Mouse (Mus musculus) MEL (cell line): ENCODE results near the gene Rplp0. TPM values are rescaled to one million over a fixed set of nuclear protein-coding genes. Genes with fewer than 3 reads are reported as not detected.

ENCODE experiments used
- DNase-seq: peaks from one replicate; pipeline ENCODE4 v3.0.0; 2011; ENCODE audit warnings: low read depth, low spot score
- H3K27ac ChIP-seq: 2 replicates; pipeline ENCODE4 v1.5.1; 2012; ENCODE audit warnings: low read depth, mild to moderate bottlenecking, control low read depth, low read length, moderate library complexity; ENCODE audit not compliant: control insufficient read depth
- H3K27me3 ChIP-seq, 2 experiments: fragments of 150-350 bp in 1 of 2; sonication (generic) in 1 of 2; 2 replicates each; pipeline ENCODE4 v1.6.1; 2012; ENCODE audit warnings: low read length in 2 of 2, mild to moderate bottlenecking in 2 of 2, improper control_type of control experiment in 1 of 2, moderate library complexity in 1 of 2; ENCODE audit not compliant: insufficient read depth in 2 of 2, control insufficient read depth in 1 of 2
- H3K36me3 ChIP-seq, 2 experiments: 2 replicates each; pipeline ENCODE4 v1.6.1; 2012 to 2014; ENCODE audit warnings: low read length in 2 of 2, improper control_type of control experiment in 1 of 2, inconsistent platforms in 1 of 2, mild to moderate bottlenecking in 1 of 2; ENCODE audit not compliant: insufficient read depth in 2 of 2, control insufficient read depth in 1 of 2
- H3K4me1 ChIP-seq, 2 experiments: fragments of 150-350 bp in 1 of 2; sonication (generic) in 1 of 2; 2 replicates each; pipeline ENCODE4 v1.6.1; 2012; ENCODE audit warnings: low read length in 2 of 2, improper control_type of control experiment in 1 of 2, mild to moderate bottlenecking in 1 of 2; ENCODE audit not compliant: insufficient read depth in 2 of 2, control insufficient read depth in 1 of 2
- H3K4me3 ChIP-seq, 2 experiments: fragments of 150-350 bp in 1 of 2; sonication (generic) in 1 of 2; 2 replicates each; pipeline ENCODE4 v1.5.1; 2012; ENCODE audit warnings: low read depth in 2 of 2, low read length in 2 of 2, mild to moderate bottlenecking in 2 of 2, moderate library complexity in 2 of 2, control low read depth in 1 of 2, improper control_type of control experiment in 1 of 2; ENCODE audit not compliant: control insufficient read depth in 1 of 2, insufficient read depth in 1 of 2
- H3K79me2 ChIP-seq: 2 replicates; pipeline ENCODE4 v1.6.1; 2012; ENCODE audit warnings: mild to moderate bottlenecking, low read length, moderate library complexity; ENCODE audit not compliant: control insufficient read depth, poor library complexity, insufficient read depth
- H3K9ac ChIP-seq: 2 replicates; pipeline ENCODE4 v1.6.1; 2012; ENCODE audit warnings: low read depth, mild to moderate bottlenecking, control low read depth, low read length, moderate library complexity; ENCODE audit not compliant: control insufficient read depth, poor library complexity, severe bottlenecking
- H3K9me3 ChIP-seq: fragments of 150-350 bp; sonication (generic); replicated peaks from 2 replicates; pipeline ENCODE4 v1.6.1; 2012; ENCODE audit warnings: mild to moderate bottlenecking, low read length, improper control_type of control experiment, moderate library complexity; ENCODE audit not compliant: insufficient read depth
- BHLHE40 ChIP-seq: IDR thresholded peaks from 2 replicates; pipeline ENCODE4 v1.6.1; 2012; ENCODE audit warnings: low read depth, mild to moderate bottlenecking, inconsistent platforms, low read length, improper control_type of control experiment, borderline replicate concordance
- CHD1 ChIP-seq: IDR thresholded peaks from 2 replicates; pipeline ENCODE4 v1.6.1; 2012; ENCODE audit warnings: low read depth, mild to moderate bottlenecking, inconsistent platforms, low read length, improper control_type of control experiment
- CHD2 ChIP-seq: IDR thresholded peaks from 2 replicates; pipeline ENCODE4 v1.6.1; 2011; ENCODE audit warnings: low read length, improper control_type of control experiment
- CTCF ChIP-seq, 3 experiments: IDR thresholded peaks in 2 of 3; conservative IDR thresholded peaks in 1 of 3; 2 replicates each; pipeline ENCODE4 v1.5.1; 2011 to 2012; ENCODE audit warnings: low read length in 3 of 3, low read depth in 2 of 3, mild to moderate bottlenecking in 2 of 3, improper control_type of control experiment in 1 of 3, inconsistent platforms in 1 of 3, mixed read lengths in 1 of 3, moderate library complexity in 1 of 3; ENCODE audit not compliant: control insufficient read depth in 1 of 3, insufficient read depth in 1 of 3, poor library complexity in 1 of 3, severe bottlenecking in 1 of 3
- E2F4 ChIP-seq: IDR thresholded peaks from 2 replicates; pipeline ENCODE4 v1.6.1; 2011; ENCODE audit warnings: low read depth, low read length, improper control_type of control experiment, borderline replicate concordance
- ELF1 ChIP-seq: IDR thresholded peaks from 2 replicates; pipeline ENCODE4 v1.6.1; 2014; ENCODE audit warnings: low read depth, mild to moderate bottlenecking, inconsistent platforms, low read length, improper control_type of control experiment, moderate library complexity
- EP300 ChIP-seq, 2 experiments: IDR thresholded peaks; 2 replicates each; pipeline ENCODE4 v1.6.1; 2011; ENCODE audit warnings: improper control_type of control experiment in 2 of 2, low read length in 2 of 2, low read depth in 1 of 2, mild to moderate bottlenecking in 1 of 2
- GABPA ChIP-seq: IDR thresholded peaks from 2 replicates; pipeline ENCODE4 v1.6.1; 2012; ENCODE audit warnings: low read depth, mild to moderate bottlenecking, inconsistent platforms, low read length, improper control_type of control experiment, moderate library complexity
- GATA1 ChIP-seq: IDR thresholded peaks from 2 replicates; pipeline ENCODE4 v1.6.1; 2011; ENCODE audit warnings: low read depth, low read length, improper control_type of control experiment
- HCFC1 ChIP-seq: IDR thresholded peaks from 2 replicates; pipeline ENCODE4 v1.6.1; 2012; ENCODE audit warnings: low read depth, mild to moderate bottlenecking, inconsistent platforms, low read length, improper control_type of control experiment, moderate library complexity
- JUND ChIP-seq: IDR thresholded peaks from 2 replicates; pipeline ENCODE4 v1.6.1; 2011; ENCODE audit warnings: low read depth, mild to moderate bottlenecking, improper control_type of control experiment, low read length
- KAT2A ChIP-seq: conservative IDR thresholded peaks from 2 replicates; pipeline ENCODE4 v1.6.1; 2012; ENCODE audit warnings: low read depth, low read length, improper control_type of control experiment, inconsistent platforms
- MAFK ChIP-seq: IDR thresholded peaks from 2 replicates; pipeline ENCODE4 v1.6.1; 2011; ENCODE audit warnings: low read depth, mild to moderate bottlenecking, low read length, improper control_type of control experiment, borderline replicate concordance
- MAX ChIP-seq: IDR thresholded peaks from 2 replicates; pipeline ENCODE4 v1.6.1; 2011; ENCODE audit warnings: low read length, improper control_type of control experiment
- MAZ ChIP-seq: IDR thresholded peaks from 2 replicates; pipeline ENCODE4 v1.6.1; 2012; ENCODE audit warnings: low read depth, mild to moderate bottlenecking, inconsistent platforms, low read length, improper control_type of control experiment
- MEF2A ChIP-seq: IDR thresholded peaks from 2 replicates; pipeline ENCODE4 v1.6.1; 2014; ENCODE audit warnings: low read depth, mild to moderate bottlenecking, inconsistent platforms, low read length, improper control_type of control experiment; ENCODE audit not compliant: poor library complexity, insufficient replicate concordance, severe bottlenecking; ENCODE audit errors: extremely low read depth
- MXI1 ChIP-seq: IDR thresholded peaks from 2 replicates; pipeline ENCODE4 v1.6.1; 2011; ENCODE audit warnings: mild to moderate bottlenecking, low read depth, low read length, improper control_type of control experiment
- MYB ChIP-seq: IDR thresholded peaks from 2 replicates; pipeline ENCODE4 v1.6.1; 2011; ENCODE audit warnings: mild to moderate bottlenecking, low read depth, low read length, improper control_type of control experiment
- MYC ChIP-seq: IDR thresholded peaks from 2 replicates; pipeline ENCODE4 v1.6.1; 2011; ENCODE audit warnings: low read depth, mild to moderate bottlenecking, low read length, improper control_type of control experiment, moderate library complexity
- NELFE ChIP-seq: IDR thresholded peaks from 2 replicates; pipeline ENCODE4 v1.6.1; 2011; ENCODE audit warnings: low read depth, low read length, improper control_type of control experiment
- NRF1 ChIP-seq: IDR thresholded peaks from 2 replicates; pipeline ENCODE4 v1.6.1; 2014; ENCODE audit warnings: low read depth, mild to moderate bottlenecking, inconsistent platforms, low read length, improper control_type of control experiment, moderate library complexity; ENCODE audit not compliant: poor library complexity, insufficient read depth, severe bottlenecking
- POLR2AphosphoS2 ChIP-seq: IDR thresholded peaks from 2 replicates; pipeline ENCODE4 v1.6.1; 2011; ENCODE audit warnings: low read length, improper control_type of control experiment
- POLR2AphosphoS5 ChIP-seq: IDR thresholded peaks from 2 replicates; pipeline ENCODE4 v1.6.1; 2012; ENCODE audit warnings: low read depth, borderline replicate concordance, mild to moderate bottlenecking, inconsistent platforms, low read length, moderate library complexity, mixed read lengths
- RAD21 ChIP-seq: IDR thresholded peaks from 2 replicates; pipeline ENCODE4 v1.6.1; 2011; ENCODE audit warnings: mild to moderate bottlenecking, low read depth, low read length, improper control_type of control experiment
- RCOR1 ChIP-seq: IDR thresholded peaks from 2 replicates; pipeline ENCODE4 v1.6.1; 2012; ENCODE audit warnings: low read depth, mild to moderate bottlenecking, inconsistent platforms, low read length, improper control_type of control experiment
- SIN3A ChIP-seq: IDR thresholded peaks from 2 replicates; pipeline ENCODE4 v1.6.1; 2012; ENCODE audit warnings: low read length, improper control_type of control experiment, inconsistent platforms
- SMC3 ChIP-seq: IDR thresholded peaks from 2 replicates; pipeline ENCODE4 v1.6.1; 2011; ENCODE audit warnings: low read depth, low read length, improper control_type of control experiment
- TAL1 ChIP-seq: IDR thresholded peaks from 2 replicates; pipeline ENCODE4 v1.6.1; 2012; ENCODE audit warnings: mild to moderate bottlenecking, inconsistent platforms, low read length, moderate library complexity, mixed read lengths
- TBP ChIP-seq: IDR thresholded peaks from 2 replicates; pipeline ENCODE4 v1.8.0; 2011; ENCODE audit warnings: low read depth, low read length, improper control_type of control experiment
- UBTF ChIP-seq: IDR thresholded peaks from 2 replicates; pipeline ENCODE4 v1.6.1; 2012; ENCODE audit warnings: low read depth, mild to moderate bottlenecking, inconsistent platforms, low read length, improper control_type of control experiment, moderate library complexity, borderline replicate concordance; ENCODE audit not compliant: insufficient read depth
- USF1 ChIP-seq: IDR thresholded peaks from 2 replicates; pipeline ENCODE4 v1.6.1; 2014; ENCODE audit warnings: low read depth, mild to moderate bottlenecking, inconsistent platforms, low read length, improper control_type of control experiment, moderate library complexity
- USF2 ChIP-seq, 2 experiments: IDR thresholded peaks; 2 replicates each; pipeline ENCODE4 v1.6.1; 2011 to 2012; ENCODE audit warnings: improper control_type of control experiment in 2 of 2, low read length in 2 of 2, borderline replicate concordance in 1 of 2, inconsistent platforms in 1 of 2, low read depth in 1 of 2, mild to moderate bottlenecking in 1 of 2; ENCODE audit not compliant: insufficient read depth in 1 of 2
- ZC3H11A ChIP-seq: IDR thresholded peaks from 2 replicates; pipeline ENCODE4 v1.6.1; 2012; ENCODE audit warnings: low read depth, mild to moderate bottlenecking, inconsistent platforms, low read length, improper control_type of control experiment
- ZKSCAN1 ChIP-seq: IDR thresholded peaks from 2 replicates; pipeline ENCODE4 v1.6.1; 2012; ENCODE audit warnings: low read depth, mild to moderate bottlenecking, inconsistent platforms, low read length, improper control_type of control experiment, moderate library complexity
- ZMIZ1 ChIP-seq: IDR thresholded peaks from 2 replicates; pipeline ENCODE4 v1.6.1; 2012; ENCODE audit warnings: low read depth, mild to moderate bottlenecking, inconsistent platforms, low read length, improper control_type of control experiment, moderate library complexity
- ZNF384 ChIP-seq: IDR thresholded peaks from 2 replicates; pipeline ENCODE4 v1.6.1; 2012; ENCODE audit warnings: low read depth, mild to moderate bottlenecking, inconsistent platforms, low read length, improper control_type of control experiment
- polyA plus RNA-seq, 2 experiments: library from polyadenylated mRNA; stranded (reverse) in 1 of 2; unstranded in 1 of 2; fragments of >175 nt in 1 of 2; fragments of >200 nt in 1 of 2; gene quantifications; 2 replicates each; pipeline versions ENCODE4 v1.2.1 to v1.2.4; 2012; ENCODE audit warnings: low replicate concordance in 2 of 2, low read depth in 1 of 2; ENCODE audit not compliant: insufficient read length in 2 of 2, insufficient read depth in 1 of 2, missing spikeins in 1 of 2
- total RNA-seq: library from RNA; depleted of rRNA; stranded (reverse); fragments of 300-350 nt; gene quantifications from 2 replicates; pipeline ENCODE4 v1.2.3, GENCODE M21; 2012

Gene Rplp0
- total and polyA plus RNA-seq, 3 experiments, result 3,028 to 4,164 (median 3,294) TPM

DNA sequence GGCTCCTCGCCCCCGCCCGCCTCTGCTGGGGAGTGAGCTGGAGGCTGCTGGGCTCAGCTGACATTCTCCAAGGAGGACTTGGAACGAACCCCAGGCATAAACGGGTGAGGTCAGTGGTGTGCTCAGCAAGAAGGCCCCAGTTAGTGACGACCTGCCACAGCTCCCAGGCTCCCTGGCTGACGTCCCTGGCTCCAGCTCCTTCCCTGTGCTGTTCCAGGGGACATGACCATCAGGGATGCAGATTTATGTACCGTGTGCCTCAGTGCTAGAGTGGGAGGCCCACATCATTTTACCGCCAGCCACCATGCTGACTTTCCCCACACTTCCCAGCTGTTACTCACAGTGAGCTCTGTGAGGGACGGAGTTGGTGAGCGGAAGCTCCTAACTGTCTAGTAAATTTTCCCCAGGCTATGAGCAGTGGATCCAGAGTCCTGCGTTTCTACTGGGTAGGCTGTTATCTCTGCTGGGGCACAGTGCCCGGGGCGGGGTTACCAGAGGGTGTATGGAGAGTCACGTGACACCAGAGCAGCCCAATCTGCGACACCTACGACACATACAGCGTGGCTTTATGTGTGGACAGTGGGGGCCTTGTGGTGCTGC lies 27.5 kb upstream of the Rplp0 start:
- peaks cover 4 to 31% of the 10 kb centered on the region in 2 experiments for H3K4me1 ChIP-seq
- H3K36me3 ChIP-seq, result peaks cover 0 to 17% of the 10 kb centered on the region in 2 experiments; a peak in 2 of 4 replicates
- no peaks in the 10 kb centered on the region for H3K27me3 ChIP-seq
- peak overlapping the region; percentile 72 for H3K27ac ChIP-seq
- H3K4me3 ChIP-seq, result peak overlapping the region; percentile 21 to 48; a peak in 3 of 4 replicates
- peak overlapping the region; percentile 64 for H3K9ac ChIP-seq
- peak; percentile 93 for DNase-seq
- H3K79me2 ChIP-seq, result no peaks in the 10 kb centered on the region
- H3K9me3 ChIP-seq, result no peaks in the 10 kb centered on the region
- no peak for TF ChIP-seq RCOR1
- TF ChIP-seq SMC3, result no peak
- no peak for TF ChIP-seq MEF2A
- no peak for TF ChIP-seq CHD2
- peak in 1 of 2 experiments; percentile 49; a peak in 2 of 4 replicates for TF ChIP-seq EP300 (IDR thresholded peaks at IDR 0.05; ENCODE audit: low read depth in 1 of 2, low read length in 2 of 2)
- peak; percentile 82 for TF ChIP-seq TBP
- TF ChIP-seq CTCF (IDR thresholded peaks at IDR 0.05 in 2 of 3, conservative IDR thresholded peaks at IDR 0.05 in 1 of 3; ENCODE audit: control insufficient read depth in 1 of 3, insufficient read depth in 1 of 3, low read depth in 2 of 3, low read length in 3 of 3, poor library complexity in 1 of 3, severe bottlenecking in 1 of 3), result no peak
- peak; percentile 87 for TF ChIP-seq MAX
- 0 out of 2 replicates have a peak, but pooled peaks have one; percentile 31 for TF ChIP-seq POLR2AphosphoS2
- TF ChIP-seq ELF1, result no peak
- TF ChIP-seq JUND, result no peak
- no peak for TF ChIP-seq KAT2A
- no peak for TF ChIP-seq POLR2AphosphoS5
- TF ChIP-seq MYB, result no peak
- TF ChIP-seq ZMIZ1, result no peak
- TF ChIP-seq MXI1, result no peak; the same call in 1 of the 2 replicates
- no peak for TF ChIP-seq RAD21
- no peak for TF ChIP-seq HCFC1
- 0 out of 2 replicates have a peak, but pooled peaks have one; percentile 45 for TF ChIP-seq MYC
- TF ChIP-seq ZNF384, result no peak
- TF ChIP-seq GABPA, result no peak
- TF ChIP-seq USF1, result peak; percentile 98
- TF ChIP-seq NRF1, result no peak
- no peak for TF ChIP-seq CHD1
- TF ChIP-seq UBTF, result no peak
- TF ChIP-seq SIN3A, result peak; percentile 75
- no peak for TF ChIP-seq MAZ
- peak; percentile 54 for TF ChIP-seq TAL1
- TF ChIP-seq GATA1, result peak; percentile 87
- peak; percentile 81 to 86 for TF ChIP-seq USF2 (IDR thresholded peaks at IDR 0.05; ENCODE audit: borderline replicate concordance in 1 of 2, insufficient read depth in 1 of 2, low read depth in 1 of 2, low read length in 2 of 2)
- TF ChIP-seq BHLHE40, result peak; percentile 77; the same call in 1 of the 2 replicates
- TF ChIP-seq ZC3H11A, result no peak
- TF ChIP-seq E2F4, result no peak
- no peak for TF ChIP-seq MAFK
- no peak for TF ChIP-seq ZKSCAN1
- peak; percentile 68 for TF ChIP-seq NELFE
